Mouse (Mus musculus) layer of hippocampus, postnatal 25 days (tissue): ENCODE measurements at regions not wholly inside any gene's neighbourhood (a gene's known extent, or its start where the extent isn't known, plus 50 kb on each side); places are given as distances from the start of the nearest gene placed in this dataset.

Experiments
- DNase-seq, 2 experiments: peaks; one replicate each; pipeline ENCODE4 v3.0.0; 2022; ENCODE audit warnings: mixed read lengths in 2 of 2, low spot score in 1 of 2; ENCODE audit errors: extremely low spot score in 1 of 2

DNA sequence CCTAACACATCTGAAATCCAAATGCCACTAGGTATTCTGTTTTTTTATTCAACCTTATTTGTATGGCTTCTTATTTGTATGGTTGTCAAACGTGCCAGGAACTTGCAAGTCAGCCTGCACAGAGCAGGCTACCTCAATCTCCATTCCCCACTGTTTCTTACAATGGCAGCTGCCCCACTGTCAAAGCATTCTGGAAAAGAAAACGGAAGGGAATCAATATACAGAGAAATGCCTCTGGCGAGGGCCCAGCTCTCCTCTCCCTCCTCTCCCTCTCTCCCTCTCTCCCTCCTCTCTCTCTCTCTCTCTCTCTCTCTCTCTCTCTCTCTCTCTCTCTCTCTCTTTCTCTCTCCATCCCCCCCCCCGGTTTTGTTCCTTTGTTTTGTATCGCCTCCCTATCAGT, 191.0 kb downstream of the Zfp36l1 start:
- DNase-seq = no peak

DNA sequence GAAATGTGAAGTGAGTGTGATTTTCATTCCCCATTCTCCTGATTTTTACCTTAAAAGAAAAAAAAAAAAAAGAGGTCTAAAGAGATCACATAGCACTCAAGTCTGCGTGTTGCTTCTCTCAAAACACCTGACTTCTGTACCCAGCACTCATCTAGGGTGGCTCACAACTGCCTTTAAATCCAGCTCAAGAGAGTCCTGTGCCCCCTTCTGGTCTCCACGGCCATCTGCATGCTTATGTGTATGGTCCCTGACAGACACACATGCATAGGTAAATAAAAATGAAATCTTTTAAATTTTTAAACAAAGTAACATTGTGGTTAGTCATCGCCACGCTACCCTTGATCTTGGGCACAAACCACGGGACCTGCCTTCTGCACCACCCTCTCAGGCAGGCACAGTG, 193.8 kb downstream of the Zfp36l1 start:
- DNase-seq = no peak

DNA sequence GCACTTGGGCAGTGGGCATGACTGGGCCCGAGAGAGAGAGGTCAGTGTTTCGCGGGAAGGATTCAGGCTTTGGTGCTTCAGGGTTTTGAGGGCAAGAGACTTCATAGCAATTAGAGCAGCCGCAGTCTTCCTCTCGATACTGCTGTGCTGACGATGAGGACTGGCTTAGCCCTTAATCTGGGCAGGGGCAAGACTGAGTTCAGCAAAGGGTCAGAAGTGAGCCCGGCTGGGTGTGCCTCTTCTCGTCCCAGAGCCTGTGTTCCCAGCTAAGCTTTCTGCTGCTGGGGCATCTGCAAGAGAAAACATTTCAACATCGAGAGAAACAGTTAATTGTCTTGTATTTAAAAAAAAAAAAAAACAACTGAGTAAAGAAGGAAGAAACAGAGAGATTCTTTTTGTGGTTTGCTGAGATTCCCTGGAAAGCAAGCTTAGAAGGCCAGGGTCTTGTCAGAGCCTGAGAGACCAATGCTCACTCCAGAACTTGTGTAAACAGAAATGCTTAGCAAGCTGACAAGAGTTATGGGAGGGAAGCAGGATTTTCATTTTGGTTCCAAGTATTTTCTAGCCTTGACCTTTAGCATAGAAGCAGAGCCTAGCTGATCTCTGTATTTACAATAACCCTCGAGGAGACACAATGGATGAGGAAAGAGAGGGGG, 195.1 kb downstream of the Zfp36l1 start:
- no peak for DNase-seq

DNA sequence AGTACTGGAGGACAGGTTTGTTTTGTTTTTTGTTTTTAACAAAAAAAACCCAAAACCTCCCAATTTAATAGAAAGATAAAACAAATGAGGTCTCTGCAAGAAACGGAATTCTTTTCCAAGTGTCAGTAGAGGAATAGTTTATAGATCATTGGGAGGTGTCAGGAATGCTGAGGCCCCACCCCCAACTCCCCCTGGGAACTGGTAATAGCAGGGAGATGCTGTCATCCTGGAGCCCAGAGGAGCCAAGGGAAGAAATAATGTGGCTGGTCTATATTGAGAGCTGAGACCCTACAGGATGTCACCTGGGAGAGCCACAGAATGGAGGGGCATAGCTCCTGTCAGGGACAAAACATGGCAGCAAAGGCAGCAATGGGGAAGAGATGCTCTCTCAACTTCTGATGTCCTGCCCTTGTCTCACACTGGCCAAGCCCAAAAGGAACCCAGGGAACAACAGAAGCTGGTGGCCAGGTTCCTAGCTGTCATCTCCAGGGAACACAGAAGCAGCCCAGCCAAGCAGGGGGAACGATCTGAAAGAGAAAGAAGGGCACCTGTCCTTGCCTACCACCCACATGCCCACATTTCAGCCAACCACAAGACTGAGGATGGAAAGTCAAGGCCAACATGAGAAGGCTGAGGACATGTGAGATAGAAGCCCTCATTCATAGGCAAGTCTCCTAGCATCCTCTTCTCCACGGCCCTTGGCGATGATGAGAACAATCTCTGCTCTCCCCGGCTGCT, 195.7 kb downstream of the Zfp36l1 start:
- no peak for DNase-seq

DNA sequence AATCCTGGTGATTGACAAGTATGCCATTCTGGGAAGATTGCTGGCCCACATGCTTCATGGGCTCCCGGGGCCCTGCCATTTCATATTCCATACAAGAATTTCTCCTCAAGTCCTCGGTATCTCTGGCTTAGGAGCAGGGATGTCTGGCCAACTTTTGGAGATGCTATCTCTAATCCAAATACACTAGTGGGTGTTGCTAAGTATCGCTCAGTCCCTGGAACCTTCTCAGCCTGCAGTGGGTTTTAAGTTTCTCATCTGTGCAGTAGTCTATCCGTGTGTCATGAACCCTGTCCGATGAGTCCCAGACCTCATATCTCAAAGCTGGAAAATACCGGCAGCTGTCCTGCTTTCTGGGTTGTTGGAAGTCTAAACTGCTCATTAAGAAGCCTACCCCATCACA, 198.9 kb downstream of the Zfp36l1 start:
- no peak for DNase-seq

DNA sequence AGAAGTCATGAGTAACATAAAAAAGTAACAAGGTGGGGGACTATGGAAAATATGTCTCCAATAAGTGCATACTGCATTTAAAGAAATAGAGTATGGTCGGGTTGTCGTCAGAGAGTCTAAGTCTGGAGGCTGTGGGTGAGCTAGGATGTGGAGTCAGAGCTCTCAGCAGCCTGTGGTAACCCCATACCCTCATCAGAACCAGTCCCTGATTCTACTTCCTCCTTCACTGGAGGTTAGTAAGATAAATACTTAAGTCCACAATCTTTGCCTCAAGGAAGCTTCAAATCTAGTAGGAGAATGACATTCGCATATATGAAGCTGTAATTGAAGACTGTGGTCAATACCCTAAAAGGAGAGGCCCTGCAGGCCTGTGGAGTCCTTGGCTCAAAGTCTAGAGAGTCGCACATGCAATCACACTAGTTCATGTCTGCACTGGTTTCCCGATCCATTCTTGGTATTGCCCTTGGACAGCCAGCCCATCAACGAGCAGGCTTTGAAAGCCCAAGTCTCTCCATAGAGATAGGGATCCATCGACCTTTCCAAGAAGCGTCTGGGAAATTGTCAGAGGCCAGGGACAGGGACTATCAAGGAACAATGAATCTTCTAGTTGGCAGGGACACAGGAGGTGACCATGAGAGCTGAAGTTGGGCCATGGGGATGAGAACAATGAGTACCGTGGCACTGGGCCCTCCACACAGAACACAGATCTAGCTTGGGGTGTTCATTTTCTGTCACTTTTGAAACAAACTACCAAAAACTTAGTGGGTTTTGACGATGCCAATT, 200.3 kb downstream of the Zfp36l1 start:
- no peak for DNase-seq

DNA sequence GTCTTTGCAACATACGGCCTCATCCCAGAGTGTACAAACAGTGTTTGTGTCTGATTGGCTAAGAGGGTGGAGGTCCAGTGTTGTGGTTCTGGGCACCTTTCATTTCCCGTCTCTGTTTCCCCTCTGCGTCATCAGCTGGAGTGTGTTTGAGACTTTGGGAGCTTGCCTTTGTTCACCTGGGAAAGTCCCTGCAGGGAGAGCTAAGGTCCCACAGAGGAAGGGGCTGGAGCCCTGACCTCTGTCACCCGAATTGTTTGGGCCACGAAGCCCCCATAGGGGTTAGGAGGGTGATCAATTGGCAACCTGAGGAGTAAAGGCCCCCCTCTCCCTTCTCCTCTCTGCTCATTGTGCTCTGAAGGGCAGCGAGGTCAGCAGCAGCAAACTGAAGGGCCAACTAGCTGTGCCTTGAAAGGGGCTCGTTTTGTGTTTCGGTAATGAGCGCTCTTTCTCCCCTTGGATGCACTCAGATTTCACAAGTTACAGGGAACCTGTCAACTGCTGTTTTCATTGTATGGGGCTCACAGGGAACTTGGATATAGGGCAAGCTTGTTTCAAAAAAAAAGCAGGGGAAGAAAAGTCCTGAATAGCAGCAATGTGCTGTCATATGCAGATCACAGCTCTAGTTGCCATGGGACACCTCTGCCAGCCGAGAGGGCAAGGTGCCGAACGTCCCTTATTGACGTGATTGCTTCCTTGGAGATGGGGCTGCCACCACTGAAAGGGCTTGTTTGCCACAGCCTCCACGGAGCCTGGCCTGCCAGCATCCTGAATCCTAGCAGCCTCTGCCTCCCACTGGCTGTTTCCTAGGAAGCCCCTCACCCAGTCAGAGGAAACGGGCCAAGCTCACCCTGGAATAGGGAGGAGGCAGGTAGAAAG, 201.7 kb downstream of the Zfp36l1 start:
- DNase-seq = peak; percentile 18 to 38

DNA sequence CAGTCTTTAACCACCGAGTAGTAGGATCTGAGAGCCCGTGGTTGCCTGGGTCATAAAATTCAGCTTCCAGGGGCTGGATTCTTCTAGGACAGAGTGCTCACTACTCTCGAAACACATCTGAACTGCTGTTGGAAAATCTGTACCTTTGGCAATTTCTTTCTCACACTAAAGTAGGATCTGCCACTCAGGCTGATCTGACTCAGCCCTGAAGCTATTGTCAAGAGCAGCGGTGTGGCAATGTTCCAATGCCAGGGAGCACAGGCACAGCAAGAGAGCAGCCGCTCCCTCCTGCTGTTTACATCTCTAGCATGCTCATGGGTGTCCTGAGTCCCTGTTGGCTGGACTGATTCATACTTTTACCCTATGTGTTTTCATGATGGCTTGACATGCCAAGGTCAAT, 205.2 kb downstream of the Zfp36l1 start:
- DNase-seq = no peak

DNA sequence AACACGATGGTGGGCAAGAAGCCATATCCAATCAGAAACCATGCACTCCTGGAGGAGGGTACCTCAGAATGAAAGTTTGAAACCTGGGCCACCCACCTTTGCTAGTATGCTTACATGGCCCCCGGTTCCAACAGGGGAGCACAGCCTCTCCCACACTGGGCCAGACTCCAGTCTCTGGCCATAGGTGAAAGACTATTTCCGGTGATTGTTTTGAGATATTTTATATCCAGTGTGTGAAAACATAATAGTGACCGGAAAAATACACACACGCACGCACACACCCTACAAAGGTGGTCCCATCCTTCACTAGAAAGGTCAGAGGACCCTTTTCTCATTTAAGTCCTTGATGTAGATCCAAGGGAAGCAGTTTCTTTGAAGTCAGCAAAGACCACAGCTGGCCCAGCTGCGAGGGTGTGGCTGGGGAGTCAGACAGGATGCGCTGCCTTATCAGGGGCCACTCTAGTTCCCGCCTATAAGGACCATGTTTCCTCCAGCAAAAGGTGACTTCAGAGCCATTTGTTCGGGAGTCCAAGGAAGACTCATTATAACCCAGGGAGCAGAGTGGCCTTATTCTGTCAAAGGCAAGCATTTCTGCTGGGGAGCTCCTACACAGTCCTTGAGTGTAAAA, 206.0 kb downstream of the Zfp36l1 start:
- DNase-seq = no peak

DNA sequence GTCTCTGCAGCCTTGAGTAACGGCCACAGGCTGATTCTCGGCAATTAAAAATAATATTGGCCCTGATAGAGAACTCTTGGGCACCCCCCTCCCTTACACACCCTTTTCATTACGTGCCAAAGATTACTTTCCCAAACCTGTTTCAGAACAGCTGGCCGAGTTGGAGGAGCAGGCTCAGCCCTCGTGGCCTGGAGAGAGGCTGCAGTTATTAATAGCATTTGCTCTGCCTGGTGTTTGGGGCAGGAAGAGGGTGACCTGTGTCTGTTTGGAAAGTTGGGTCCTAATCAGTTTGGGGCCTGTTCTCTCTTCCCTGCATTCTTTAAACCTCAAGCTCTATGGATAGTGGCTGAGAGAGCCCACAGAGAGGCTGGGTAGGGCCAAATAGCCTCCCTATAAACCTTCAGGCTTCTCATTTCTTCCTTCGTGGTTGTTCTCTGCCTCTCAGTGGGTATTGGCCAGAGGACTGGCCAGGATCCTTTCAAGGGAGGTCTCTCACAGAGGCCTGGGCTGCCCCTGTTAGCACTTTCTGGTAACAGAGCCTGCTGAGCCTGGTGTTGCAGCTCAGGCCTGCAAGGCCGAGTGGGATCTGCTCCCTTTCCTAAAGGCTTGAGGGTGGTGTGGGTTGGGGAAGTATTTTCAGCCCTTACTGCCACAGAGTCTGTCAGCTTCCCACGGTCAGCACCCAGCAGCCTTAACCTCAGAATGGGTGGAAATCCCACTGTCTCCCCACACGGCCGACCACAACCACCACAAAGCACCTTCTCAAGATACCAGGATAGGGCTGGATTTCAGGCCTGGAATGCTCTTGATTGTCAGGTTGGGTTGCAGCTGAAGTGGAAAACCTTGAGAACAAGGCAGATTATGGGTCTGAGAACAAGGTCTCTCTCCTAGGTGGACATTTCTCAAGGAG, 206.7 kb downstream of the Zfp36l1 start:
- DNase-seq = no peak

DNA sequence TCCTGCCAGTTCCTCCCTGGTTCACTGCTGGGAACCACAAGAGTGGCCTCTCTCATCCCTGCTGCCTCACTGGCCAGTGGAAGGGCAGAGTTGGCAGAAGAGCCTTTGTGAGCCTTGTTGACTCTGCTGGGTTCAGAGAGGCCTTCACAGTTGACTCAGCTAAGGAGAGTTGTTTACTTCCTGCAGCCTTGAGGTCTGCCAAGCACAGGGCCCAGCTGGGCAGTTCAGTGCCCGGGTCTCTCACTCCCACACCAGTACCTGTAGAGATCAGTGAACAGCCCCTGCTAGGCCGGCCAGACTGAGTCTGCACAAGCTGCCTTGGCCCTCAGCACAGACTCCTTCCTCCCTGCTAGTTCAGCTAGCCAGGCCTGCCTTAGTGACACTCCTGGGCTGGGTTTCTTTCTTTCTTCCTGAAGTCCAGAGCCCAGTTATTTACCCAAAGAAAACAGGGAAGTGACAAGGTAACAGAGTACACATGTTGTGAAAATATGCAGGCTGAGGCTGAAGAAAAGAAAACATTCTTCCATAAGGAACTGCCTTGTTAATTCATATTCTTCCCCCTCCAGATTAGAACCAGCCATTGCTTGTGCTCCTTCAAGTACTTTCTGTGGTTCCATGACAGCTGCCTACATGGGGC, 207.8 kb downstream of the Zfp36l1 start:
- no peak for DNase-seq

DNA sequence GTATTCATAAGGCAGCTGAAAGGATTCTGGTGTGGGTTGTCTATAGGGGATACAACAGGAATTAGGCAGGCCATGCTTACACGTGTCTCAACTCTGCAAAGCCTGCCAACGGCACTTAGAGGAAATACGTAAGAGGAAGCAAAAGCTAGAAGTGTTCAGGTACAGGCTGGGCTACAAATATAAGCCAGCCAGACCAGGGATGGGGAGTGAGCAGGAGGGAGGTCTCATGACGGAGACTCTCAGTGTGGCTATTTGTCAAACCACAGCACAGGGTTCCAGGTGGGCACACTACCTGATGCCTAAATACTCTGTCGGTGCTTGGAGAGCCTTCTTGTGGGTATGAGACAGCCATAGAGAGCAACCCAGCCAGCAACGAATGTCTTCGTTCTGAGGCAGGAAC, 210.1 kb downstream of the Zfp36l1 start:
- no peak for DNase-seq

DNA sequence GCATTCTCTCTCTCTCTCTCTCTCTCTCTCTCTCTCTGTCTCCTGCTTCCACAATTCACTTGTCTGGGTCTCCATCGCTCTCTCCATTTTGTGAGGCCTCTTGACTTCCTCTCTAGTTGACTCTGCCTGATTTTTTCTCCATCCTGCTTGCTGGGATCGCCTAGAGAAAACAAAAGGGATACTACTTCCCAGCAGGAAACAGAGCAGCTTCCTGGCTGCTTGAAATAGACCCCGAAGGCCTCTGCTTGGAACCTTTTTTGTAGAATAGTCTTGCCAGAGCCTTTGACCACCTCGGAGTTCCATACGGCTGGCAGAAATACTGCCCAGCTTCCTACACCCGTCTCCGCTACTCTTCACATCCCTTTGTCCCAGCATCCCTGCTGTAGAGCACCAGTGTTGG, 210.7 kb downstream of the Zfp36l1 start:
- no peak for DNase-seq

DNA sequence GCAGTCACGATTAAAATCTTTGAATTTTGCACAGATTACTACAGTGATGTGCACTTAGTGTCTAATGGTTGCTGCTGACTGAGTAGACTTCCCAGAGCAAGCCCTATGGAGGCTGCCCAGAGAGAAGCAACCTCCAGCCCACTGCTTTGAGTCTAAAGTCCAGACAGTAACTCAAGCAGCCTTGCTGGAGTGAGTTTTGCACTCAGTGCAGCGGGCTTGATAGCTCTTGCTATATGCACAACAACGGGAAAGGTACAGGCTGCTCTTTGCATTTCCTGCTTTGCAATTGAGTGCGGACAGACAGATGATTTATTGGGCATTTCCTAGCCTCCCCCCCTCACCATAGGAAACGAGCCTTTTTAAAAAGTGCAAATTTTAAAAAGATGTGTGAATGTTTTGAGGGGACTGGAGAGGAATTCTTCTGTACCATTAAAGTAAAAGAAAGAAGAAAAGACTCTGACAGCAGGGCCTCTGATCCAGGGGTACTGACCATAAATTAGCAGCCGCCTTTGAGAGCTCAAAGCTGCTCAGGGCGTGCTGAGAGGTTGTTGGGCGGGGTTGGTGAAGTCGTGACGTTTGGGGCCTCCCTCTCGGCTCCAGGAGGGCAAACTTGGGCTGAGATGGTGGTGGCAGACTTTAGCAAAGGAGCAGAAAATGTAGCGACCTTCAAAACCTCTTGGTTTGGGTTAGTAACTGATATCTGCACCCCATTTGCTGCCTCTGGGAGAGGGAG, 214.4 kb downstream of the Zfp36l1 start:
- DNase-seq = no peak

DNA sequence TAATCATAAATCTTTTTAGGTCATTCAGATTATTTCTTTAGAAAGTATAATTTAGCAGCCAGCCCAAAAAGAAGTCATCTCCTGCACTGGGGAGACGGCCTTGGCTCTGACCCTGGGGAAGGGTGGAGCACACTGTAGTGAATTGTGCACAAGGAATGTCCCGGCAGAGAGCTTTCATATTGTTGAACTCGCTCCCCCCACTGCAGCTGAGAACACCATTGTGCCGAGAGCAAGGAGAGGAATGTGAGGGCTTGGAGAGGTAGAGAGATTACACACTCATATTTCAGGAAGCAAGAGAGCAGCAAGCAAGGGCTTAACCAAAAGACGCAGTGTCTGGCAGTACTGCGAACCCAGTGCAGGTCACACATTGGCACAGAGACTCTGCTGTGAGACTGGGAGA, 216.8 kb downstream of the Zfp36l1 start:
- DNase-seq = no peak

DNA sequence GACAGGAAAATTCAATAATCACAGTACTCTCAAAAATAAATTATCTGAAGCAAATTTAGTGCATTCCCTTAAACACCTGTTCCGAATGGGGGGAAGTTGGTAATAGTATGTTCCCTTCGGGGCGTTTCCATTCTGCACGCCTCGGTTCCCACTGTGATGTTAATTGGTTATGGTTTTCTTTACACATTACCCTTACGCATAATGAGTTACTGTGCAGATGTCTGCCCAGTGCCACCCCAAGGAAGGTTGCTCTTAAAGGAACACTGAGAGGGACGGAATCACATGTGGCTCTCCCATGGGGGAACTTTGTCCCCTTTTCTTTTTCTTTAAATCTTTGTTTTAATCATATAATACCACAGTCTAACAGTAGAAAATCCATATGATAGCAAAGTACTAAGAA, 217.5 kb downstream of the Zfp36l1 start:
- DNase-seq = no peak

DNA sequence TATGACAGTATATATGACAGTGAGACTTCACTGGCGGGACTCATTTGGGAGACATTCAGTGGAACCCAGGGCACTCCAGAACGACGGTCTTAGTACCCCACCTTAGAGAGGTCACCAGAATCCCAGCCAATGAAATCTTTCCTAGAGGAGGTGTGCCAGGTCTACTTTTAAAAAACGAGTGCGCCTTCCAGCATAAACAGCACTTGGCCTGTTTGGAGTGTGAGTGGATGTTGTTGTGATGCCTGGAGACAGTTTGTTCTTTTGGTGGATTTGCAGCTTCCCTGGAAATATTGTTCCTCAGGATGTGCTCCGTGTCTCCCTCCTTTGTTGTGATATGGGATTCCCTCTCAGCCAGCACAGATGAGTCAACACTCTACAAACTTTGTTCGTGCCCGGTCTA, 219.9 kb downstream of the Zfp36l1 start:
- DNase-seq = no peak

DNA sequence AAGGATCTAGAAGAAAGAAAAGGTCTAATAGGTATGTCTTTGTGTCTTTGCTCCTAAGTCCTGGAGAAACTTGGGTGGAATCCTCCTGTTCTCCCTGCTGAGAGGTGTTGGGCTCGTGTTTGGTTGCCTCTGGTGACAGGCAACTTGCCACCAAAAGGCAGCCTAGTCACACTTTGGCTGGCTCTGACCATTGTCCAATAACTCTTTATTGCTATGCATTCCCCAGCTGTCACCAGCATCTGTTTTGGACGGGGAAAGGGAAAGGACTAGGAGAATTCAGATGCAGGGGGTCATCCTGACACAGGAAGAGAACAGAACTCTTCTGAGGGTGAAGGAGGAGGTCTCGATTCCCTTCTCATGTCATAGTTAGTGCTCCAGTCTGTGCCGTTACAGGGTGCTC, 220.9 kb downstream of the Zfp36l1 start:
- no peak for DNase-seq
